Mouse (Mus musculus): ENCODE measurements around the gene Olfr736.

Gene Olfr736

GRCm38 (mm10) chr14:50380863-50381262, at the start of gene Olfr736:
Gene Olfr736 (plus strand): TSS chr14:50381163.
- no peak for DNase-seq (ENCODE audit: low spot score)

DNA sequence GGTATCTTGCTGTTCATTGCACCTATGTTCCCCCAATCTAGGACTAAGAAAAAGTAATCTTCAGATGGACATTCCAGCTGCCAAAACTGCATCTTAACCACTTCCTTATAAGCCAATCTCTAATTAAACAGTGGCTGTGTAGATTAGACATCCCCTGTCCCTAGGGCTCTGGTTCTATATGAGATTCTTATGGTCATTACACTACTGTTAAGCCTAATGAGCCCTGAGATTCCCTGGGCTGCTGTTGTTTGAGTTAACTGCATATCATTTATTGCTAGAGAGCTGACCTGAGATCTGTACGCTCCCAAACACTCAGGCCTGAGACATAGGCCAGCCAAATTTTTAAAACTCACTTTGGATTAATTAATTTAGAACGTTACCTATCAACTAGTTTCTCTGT, 32.2 kb upstream of the Olfr736 start, which contains the start of gene Olfr735:
Gene Olfr735, minus strand, starts transcription at position 77 of the 400 bp plus-strand sequence.
- DNase-seq (ENCODE audit: low spot score), result no peak

DNA sequence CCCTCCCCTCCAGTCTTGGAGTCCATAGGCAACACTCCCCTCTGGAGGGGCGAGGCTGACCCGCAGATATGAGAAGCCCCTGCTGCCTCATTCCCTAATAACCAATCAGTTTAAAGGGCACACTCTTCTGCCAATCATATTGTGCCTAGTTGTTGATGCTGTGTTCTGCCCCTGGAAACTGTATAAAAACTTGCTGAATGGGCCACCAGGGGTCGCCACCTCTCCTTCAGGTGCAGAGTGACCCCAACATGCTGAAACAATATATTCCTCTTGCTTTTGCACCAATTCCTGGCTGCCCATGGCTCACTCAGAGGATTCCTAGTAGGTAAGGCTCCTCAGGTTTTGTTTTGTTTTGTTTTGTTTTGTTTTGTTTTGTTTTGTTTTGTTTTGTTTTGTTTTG, 28.5 kb upstream of the Olfr736 start:
- no peak for DNase-seq (ENCODE audit: low spot score)

GRCm38 (mm10) chr14:50356725-50357124, 24.2 kb upstream of the Olfr736 start:
- no peak for DNase-seq (ENCODE audit: low spot score)

- no peak for DNase-seq (ENCODE audit: low spot score)
Observed at GRCm38 (mm10) chr14:50357593-50357992, 23.4 kb upstream of the Olfr736 start, which contains the start of gene Tlr11. Gene Tlr11 (plus strand): TSS chr14:50357914.

DNA sequence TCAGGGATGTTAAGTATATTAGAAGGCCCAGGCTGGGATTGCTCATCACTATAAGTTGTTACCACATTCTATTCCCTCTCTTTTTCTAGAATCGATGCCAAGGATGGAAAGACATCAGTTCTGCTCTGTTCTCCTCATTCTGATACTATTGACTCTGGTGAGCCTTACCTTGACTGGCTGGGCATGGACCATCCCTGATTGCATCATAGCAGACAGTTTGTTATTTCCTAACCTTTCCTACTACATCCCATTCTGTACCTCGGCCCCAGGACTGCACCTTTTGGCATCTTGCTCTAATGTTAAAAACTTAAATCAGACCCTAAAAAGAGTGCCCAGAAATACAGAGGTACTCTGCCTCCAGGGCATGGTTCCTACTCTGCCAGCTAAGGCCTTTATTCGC, 20.5 kb upstream of the Olfr736 start:
- DNase-seq (ENCODE audit: low spot score), result no peak

DNA sequence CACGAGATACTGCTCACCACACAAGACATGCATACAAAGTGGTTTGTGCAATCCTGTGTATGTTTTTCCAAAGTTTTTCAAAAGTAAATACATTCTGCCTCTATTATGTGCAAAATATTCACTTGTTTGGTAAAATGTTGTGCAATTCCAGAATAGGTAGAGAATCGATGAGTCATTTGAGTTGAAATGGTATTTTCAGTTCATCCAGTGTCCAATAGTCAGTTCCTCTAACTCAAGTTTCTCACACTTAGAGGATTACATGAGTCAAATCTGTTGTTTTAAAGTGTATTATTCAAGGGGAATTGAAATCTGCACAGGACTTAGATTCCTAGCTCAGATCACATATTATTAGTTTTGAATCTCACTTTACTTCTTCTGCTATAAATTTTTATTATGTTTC, 17.4 kb upstream of the Olfr736 start:
- DNase-seq (ENCODE audit: low spot score), result no peak

DNA sequence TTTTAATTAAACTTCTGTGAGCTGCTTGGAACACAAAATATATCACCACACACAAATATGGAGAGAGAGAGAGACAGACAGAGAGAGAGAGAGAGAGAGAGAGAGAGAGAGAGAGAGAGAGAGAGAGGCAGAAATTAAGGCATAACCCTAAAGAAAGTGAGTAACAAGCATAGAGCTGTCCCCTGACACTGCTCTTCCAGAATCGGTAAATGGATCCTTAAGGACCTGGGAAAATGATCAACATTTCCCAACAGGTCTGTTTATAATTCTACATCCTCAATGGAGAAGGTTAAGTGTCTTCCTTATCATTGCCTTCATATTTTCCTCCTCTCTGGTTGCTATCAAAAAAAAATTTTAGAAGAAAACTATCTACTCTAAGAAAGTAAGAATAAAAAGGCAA, 26.3 kb downstream of the Olfr736 start, which contains the start of gene Olfr738:
Gene Olfr738, plus strand, starts transcription at position 301 of the 400 bp plus-strand sequence.
- DNase-seq (ENCODE audit: low spot score), result no peak

DNA sequence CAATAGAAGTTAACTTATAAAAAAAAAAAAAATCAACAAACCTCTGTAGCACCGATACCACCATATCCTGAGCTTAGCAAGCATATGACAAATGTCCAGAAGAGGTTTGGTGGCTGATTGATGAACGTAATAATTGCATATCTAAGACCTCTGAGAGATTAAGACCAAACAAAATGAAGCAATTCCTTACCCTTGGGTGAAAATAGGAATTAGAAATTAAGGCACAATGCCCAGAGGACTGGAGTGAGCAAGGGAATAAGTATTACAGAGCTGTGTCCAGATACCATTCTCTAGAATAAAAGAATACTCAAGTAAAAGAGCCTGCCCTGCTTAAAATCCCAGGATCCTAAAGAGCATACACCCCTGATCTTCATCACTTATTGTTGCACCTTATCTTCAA, 37.4 kb downstream of the Olfr736 start, which contains the start of gene Olfr739:
Gene Olfr739, plus strand, starts transcription at position 301 of the 400 bp plus-strand sequence.
- no peak for DNase-seq (ENCODE audit: low spot score)
